Mouse (Mus musculus) liver, adult 2 months (tissue): Measurements from ENCODE around the gene Shroom1.

Experiments
- CTCF ChIP-seq: fragments of 200-500 bp; IDR thresholded peaks from 2 replicates; pipeline ENCODE4 v1.5.1; 2011; ENCODE audit warnings: low read depth, low read length, control low read depth
- POLR2A ChIP-seq: fragments of 200-500 bp; IDR thresholded peaks from 2 replicates; pipeline ENCODE4 v1.6.1; 2011; ENCODE audit warnings: low read length, control low read depth; ENCODE audit not compliant: insufficient read depth; ENCODE audit errors: extremely low read depth

DNA sequence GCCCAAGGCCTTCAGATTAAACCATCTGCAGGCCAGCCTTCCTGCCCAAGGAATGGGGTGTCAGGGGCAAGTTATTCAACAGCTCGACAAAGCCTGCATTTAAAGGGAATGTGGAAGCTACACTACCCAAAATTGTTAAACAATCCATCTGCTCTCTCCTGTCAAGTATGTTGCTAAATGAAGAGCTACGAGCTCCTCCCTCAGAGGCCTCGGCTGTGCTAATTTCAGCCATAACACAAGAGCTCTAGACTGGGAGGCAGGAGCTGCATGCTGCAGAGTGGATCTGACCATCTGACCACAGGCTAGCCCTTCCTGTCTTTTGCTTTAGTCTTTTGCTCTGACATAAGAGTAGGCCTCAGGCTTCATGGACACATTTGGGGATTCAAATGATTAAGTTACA lies 31.8 kb upstream of the Shroom1 start:
- TF ChIP-seq POLR2A (no peak), CTCF (no peak)
